Mouse (Mus musculus) thymus, adult 2 months (tissue): ENCODE data around the gene Ndufaf2. TPM values are rescaled to one million over a fixed set of nuclear protein-coding genes. Genes with fewer than 3 reads are reported as not detected.

Source experiments
- DNase-seq: peaks from one replicate; pipeline ENCODE4 v3.0.0; 2021
- H3K27ac ChIP-seq: fragments of 200-500 bp; 2 replicates; pipeline ENCODE4 v1.5.1; 2012; ENCODE audit warnings: low read length, control low read depth; ENCODE audit not compliant: control insufficient read depth, insufficient read depth
- H3K27me3 ChIP-seq: fragments of 200-500 bp; 2 replicates; pipeline ENCODE4 v1.6.1; 2012; ENCODE audit warnings: mild to moderate bottlenecking, low read length, moderate library complexity, mixed read lengths; ENCODE audit not compliant: control insufficient read depth, insufficient read depth
- H3K36me3 ChIP-seq: fragments of 200-500 bp; 2 replicates; pipeline ENCODE4 v1.6.1; 2012; ENCODE audit warnings: mild to moderate bottlenecking, low read length, moderate library complexity; ENCODE audit not compliant: control insufficient read depth, insufficient read depth
- H3K4me1 ChIP-seq: fragments of 200-500 bp; replicated peaks from 2 replicates; pipeline ENCODE4 v1.6.1; 2012; ENCODE audit warnings: low read length; ENCODE audit not compliant: control insufficient read depth, insufficient read depth
- H3K4me3 ChIP-seq: fragments of 200-500 bp; 2 replicates; pipeline ENCODE4 v1.5.1; 2012; ENCODE audit warnings: mild to moderate bottlenecking, low read length, control low read depth, moderate library complexity; ENCODE audit not compliant: control insufficient read depth, insufficient read depth
- CTCF ChIP-seq: fragments of 200-500 bp; IDR thresholded peaks from 2 replicates; pipeline ENCODE4 v1.5.1; 2012; ENCODE audit warnings: mild to moderate bottlenecking, control low read depth, low read length, moderate library complexity, borderline replicate concordance; ENCODE audit not compliant: control insufficient read depth, poor library complexity, insufficient read depth; ENCODE audit errors: extremely low read depth
- POLR2A ChIP-seq: fragments of 200-500 bp; IDR thresholded peaks from 2 replicates; pipeline ENCODE4 v1.6.1; 2012; ENCODE audit warnings: mild to moderate bottlenecking, low read length, control low read depth, moderate library complexity; ENCODE audit not compliant: control insufficient read depth, poor library complexity, insufficient read depth; ENCODE audit errors: extremely low read depth
- WGBS: fragments of 180-500 bp; shearing (Covaris S2); methylation state at CpG from one replicate; pipeline ENCODE4 v1.1.7; 2018; 5-methylcytosine and 5-hydroxymethylcytosine counted together
- polyA plus RNA-seq: library from polyadenylated mRNA; depleted of rRNA; stranded (reverse); fragments of >200 nt; gene quantifications from 2 replicates; pipeline ENCODE4 v1.2.3, GENCODE M21; 2012

Ndufaf2 gene
- polyA plus RNA-seq, 1 experiment, result 5.0 TPM

- Histone ChIP-seq H3K4me3 (no peak overlapping the region), H3K27ac (no peak overlapping the region), H3K27me3 (no peaks in the 10 kb centered on the region), H3K36me3 (no peaks in the 10 kb centered on the region), H3K4me1 (no peaks in the 10 kb centered on the region)
- no peak for DNase-seq
- TF ChIP-seq POLR2A (no peak), CTCF (no peak)
- 95% methylated on average over 11 of the region's 11 CpGs for WGBS
Observed at GRCm38 (mm10) chr13:108063374-108064134, 94.9 kb downstream of the Ndufaf2 start.

DNA sequence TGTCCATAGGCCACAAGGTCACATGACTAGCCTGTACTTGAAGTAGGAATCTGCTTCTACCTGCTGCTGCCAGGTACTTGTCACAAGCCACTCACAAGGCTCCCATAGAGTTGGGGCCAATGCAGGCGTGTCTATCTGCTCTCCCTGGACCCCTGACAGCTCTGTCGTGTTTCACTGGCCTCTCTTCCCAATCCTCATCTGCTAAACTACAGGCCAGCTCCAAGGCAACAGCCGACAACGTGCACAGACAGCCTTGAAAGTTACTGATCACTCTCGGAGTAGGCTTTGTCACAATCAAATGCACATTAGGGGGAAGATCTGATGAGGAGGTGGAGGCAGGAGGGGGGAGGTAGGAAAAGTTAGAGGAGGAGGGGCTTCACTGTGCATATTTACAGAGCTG lies 95.5 kb downstream of the Ndufaf2 start:
- TF ChIP-seq CTCF (no peak), POLR2A (no peak)
- Histone ChIP-seq H3K27ac (no peak overlapping the region), H3K27me3 (no peaks in the 10 kb centered on the region), H3K4me3 (no peak overlapping the region), H3K36me3 (no peaks in the 10 kb centered on the region), H3K4me1 (no peaks in the 10 kb centered on the region)
- 99% methylated on average over 5 of the region's 5 CpGs for WGBS
- DNase-seq, result no peak

DNA sequence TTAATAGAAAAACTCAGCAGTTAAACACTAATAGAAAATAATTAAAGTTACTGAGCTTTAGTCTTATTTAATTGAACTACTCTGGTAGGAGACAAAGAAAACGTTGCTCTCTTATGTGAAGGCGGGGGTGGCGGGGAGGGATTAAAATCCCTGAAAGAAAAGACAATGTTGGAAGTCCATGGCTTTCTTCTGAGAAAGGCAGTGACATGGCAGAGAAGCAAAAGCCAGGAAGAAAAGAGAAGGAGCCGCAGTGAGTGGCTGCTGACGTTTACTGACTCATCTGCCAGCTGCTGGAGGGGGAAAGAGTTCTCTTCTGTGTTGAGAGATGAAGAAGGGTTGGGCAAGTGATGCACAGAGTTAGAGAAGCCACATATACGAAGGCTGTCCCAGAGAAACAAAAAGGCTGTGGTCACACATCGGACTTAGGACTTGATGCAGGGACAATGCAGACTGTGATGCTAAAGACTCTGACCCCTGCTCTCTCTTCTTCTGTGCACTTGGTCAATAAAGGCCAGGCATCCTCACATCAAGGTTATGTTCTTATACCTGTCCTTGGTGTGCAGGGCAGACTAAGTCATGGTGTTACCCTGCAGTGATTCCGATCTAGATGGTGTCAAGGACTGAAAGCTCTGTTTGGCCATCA lies 97.4 kb downstream of the Ndufaf2 start:
- Histone ChIP-seq H3K27me3 (no peaks in the 10 kb centered on the region), H3K4me1 (peaks cover 8% of the 10 kb centered on the region), H3K27ac (no peak overlapping the region), H3K36me3 (no peaks in the 10 kb centered on the region), H3K4me3 (no peak overlapping the region)
- TF ChIP-seq CTCF, result no peak
- TF ChIP-seq POLR2A, result no peak
- WGBS, result 92% methylated on average over 8 of the region's 8 CpGs
- DNase-seq, result no peak

- Histone ChIP-seq H3K27me3 (no peaks in the 10 kb centered on the region), H3K27ac (no peak overlapping the region), H3K4me1 (peaks cover 8% of the 10 kb centered on the region), H3K36me3 (no peaks in the 10 kb centered on the region), H3K4me3 (no peak overlapping the region)
- 90% methylated on average over 7 of the region's 7 CpGs for WGBS
- no peak for DNase-seq
- TF ChIP-seq CTCF (no peak), POLR2A (no peak)
Observed at GRCm38 (mm10) chr13:108060286-108060885, 98.0 kb downstream of the Ndufaf2 start.

- Histone ChIP-seq H3K36me3 (no peaks in the 10 kb centered on the region), H3K4me3 (no peak overlapping the region), H3K27me3 (no peaks in the 10 kb centered on the region), H3K27ac (peak overlapping the region; percentile 14; the same call in 1 of the 2 replicates), H3K4me1 (peaks cover 8% of the 10 kb centered on the region)
- no peak for TF ChIP-seq POLR2A
- no peak for TF ChIP-seq CTCF
- DNase-seq, result peak; percentile 52
- WGBS, result 6% methylated on average over 3 of the region's 3 CpGs
Observed at GRCm38 (mm10) chr13:108056896-108057295, 101.5 kb downstream of the Ndufaf2 start.

DNA sequence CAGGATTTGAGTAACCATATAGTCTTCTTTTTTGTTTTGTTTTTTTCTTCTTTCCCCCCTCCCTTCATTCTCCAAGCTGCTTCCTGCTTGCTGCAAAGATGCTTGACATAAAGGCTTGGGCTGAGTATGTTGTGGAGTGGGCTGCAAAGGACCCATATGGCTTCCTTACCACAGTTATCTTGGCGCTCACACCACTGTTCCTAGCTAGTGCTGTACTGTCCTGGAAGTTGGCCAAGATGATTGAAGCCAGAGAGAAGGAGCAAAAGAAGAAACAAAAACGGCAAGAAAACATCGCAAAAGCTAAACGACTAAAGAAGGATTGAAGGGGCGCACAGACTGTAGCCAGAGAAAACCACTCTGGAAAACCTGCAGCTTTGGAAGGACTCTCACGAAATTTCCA lies 111.1 kb downstream of the Ndufaf2 start:
- H3K27ac ChIP-seq, result no peak overlapping the region
- no peak for DNase-seq
- H3K4me3 ChIP-seq, result no peak overlapping the region
- H3K4me1 ChIP-seq, result peaks cover 8% of the 10 kb centered on the region
- peaks cover 19% of the 10 kb centered on the region for H3K36me3 ChIP-seq
- WGBS, result 93% methylated on average over 6 of the region's 6 CpGs
- H3K27me3 ChIP-seq, result no peaks in the 10 kb centered on the region
- TF ChIP-seq CTCF (no peak), POLR2A (no peak)
